Mouse (Mus musculus): ENCODE measurements at regions not wholly inside any gene's neighbourhood (a gene's known extent, or its start where the extent isn't known, plus 50 kb on each side); places are given as distances from the start of the nearest gene placed in this dataset.
"Not testable (repeated sequence)": the region's sequence is repeated elsewhere in the genome, so short reads cannot be mapped to it uniquely, and the experiment has no call there.

DNA sequence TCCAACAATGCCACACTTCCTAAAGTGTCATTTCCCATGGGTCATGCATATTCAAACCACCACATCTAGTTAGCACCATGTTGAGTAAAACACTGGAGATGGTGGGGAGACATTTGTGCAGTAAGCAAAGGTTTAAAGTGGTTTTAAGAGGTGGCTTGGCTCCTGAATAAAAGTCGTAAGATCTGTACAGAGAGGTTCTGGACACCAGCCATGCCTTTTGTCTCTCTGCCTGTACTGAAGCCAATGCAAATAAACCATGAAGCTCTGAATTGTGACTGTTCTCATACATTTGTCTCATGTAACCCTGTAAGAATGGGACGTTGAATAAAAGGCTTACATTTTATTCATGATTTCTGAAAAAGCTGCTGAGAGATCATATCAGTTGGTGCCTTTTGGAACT lies 202.1 kb upstream of the Thrb start:
- Histone ChIP-seq H3K4me3 (ENCODE audit: inconsistent target) (no peak overlapping the region), H3K27ac (no peak overlapping the region), H3K36me3 (ENCODE audit: inconsistent target) (no peaks in the 10 kb centered on the region), H3K79me2 (ENCODE audit: inconsistent target) (no peaks in the 10 kb centered on the region)
- WGBS (ENCODE audit: missing documents): 92% methylated on average over 2 of the region's 2 CpGs

DNA sequence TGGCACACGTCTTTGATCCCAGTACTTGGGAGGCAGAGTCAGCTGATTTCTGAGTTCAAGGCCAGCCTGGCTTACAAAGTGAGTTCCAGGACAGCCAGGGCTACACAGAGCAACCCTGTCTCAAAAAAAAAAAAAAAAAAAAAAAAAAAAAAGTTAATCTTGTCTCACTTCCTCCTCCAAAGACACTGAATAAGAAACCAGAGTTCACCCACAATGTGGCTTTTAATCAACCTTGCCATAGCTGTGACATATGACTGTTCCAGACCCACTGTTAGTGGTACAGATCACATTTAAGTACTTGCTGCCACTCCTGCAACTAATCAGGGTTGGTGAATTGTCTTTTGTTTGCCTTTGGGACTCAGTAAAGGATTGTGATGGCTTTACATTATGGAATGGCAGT lies 181.1 kb upstream of the Thrb start:
- no peak overlapping the region for H3K27ac ChIP-seq
- no peaks in the 10 kb centered on the region for H3K36me3 ChIP-seq (ENCODE audit: inconsistent target)
- H3K4me3 ChIP-seq (ENCODE audit: inconsistent target): no peak overlapping the region
- 100% methylated on average over 1 of the region's 1 CpGs for WGBS (ENCODE audit: missing documents)
- no peaks in the 10 kb centered on the region for H3K79me2 ChIP-seq (ENCODE audit: inconsistent target)

DNA sequence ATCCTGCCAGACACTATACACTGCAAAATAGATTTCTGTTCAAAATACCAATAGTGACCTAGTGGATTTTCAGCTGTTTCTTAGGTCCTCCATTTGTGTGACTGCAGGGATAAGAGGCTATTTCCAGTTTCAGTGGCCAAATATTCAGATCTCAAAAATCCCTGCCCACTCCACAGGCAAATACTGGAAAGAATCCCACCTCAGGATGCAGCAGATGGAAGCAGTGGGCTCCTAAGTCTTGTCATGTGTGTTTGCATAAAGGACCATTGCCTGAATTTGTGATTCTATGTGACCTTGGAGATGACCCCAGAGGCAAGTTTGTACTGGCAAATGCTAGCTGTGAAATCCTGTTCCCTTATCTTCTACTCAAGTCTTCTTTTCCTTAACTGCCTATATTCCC lies 175.2 kb upstream of the Thrb start:
- Histone ChIP-seq H3K4me3 (ENCODE audit: inconsistent target) (no peak overlapping the region), H3K27ac (no peak overlapping the region), H3K36me3 (ENCODE audit: inconsistent target) (no peaks in the 10 kb centered on the region), H3K79me2 (ENCODE audit: inconsistent target) (no peaks in the 10 kb centered on the region)

DNA sequence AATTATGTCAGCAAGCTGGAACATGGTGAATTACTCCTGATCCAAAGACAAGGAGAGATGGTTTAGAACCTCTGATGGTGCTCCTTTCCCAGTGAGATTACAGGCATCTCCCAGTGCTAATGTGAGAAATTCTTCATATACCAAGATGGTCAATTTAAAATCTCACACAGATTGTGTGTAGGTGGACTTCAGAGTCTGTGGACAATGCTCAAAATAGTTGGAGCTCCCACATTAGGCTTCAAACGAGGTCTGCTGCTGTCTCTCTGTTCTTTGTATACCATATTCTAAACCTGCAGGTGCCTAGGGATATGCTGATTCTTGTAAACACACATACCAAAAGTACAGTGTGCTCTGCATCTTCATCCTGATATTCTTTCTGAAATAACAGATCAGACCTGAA lies 146.3 kb upstream of the Thrb start:
- WGBS (ENCODE audit: missing documents): 58% methylated on average over 1 of the region's 1 CpGs
- H3K27ac ChIP-seq: no peak overlapping the region
- H3K4me3 ChIP-seq (ENCODE audit: inconsistent target): no peak overlapping the region
- H3K36me3 ChIP-seq (ENCODE audit: inconsistent target): no peaks in the 10 kb centered on the region
- H3K79me2 ChIP-seq (ENCODE audit: inconsistent target): no peaks in the 10 kb centered on the region

DNA sequence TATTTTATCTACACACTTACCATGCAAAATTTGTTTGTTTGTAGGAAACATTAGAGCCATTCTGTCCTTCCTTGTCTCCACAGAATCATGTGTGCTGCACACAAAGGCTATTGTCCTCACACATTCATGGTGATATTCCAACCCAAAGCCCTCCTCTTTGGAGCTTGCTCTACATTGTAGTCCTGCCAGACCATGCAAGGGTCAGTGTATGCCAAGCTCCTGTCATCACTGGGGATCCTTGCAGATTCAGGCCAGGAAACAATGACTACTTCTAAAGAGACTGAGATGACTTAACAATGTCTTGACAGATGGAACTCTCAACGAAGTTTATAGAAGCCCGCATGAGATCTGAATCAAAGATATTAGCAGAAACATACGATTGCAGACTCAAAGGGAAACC lies 137.4 kb upstream of the Thrb start:
- WGBS (ENCODE audit: missing documents): 84% methylated on average over 3 of the region's 3 CpGs
- H3K4me3 ChIP-seq (ENCODE audit: inconsistent target): no peak overlapping the region

DNA sequence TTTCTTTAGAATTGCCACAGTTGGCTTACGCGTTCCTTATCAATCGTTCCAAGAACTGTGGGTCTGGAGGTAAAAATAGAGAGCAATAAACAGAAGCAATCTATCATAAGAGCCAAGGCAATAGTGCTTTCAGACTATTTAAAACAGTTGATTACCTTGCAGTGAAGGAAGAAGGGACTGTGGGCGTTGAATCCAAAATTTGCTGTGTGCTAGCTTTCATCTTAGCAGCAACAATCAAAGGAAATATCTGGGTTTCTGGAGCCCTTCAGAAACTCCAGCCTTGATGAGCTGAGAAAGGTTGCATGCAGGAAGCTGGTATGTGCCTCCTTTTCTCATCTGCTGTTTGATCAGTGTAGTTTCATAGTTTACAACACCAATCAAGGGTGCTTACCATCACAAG lies 136.1 kb upstream of the Thrb start:
- H3K36me3 ChIP-seq (ENCODE audit: inconsistent target): no peaks in the 10 kb centered on the region
- 98% methylated on average over 4 of the region's 4 CpGs for WGBS (ENCODE audit: missing documents)
- no peak overlapping the region for H3K4me3 ChIP-seq (ENCODE audit: inconsistent target)
- no peaks in the 10 kb centered on the region for H3K79me2 ChIP-seq (ENCODE audit: inconsistent target)
- no peak overlapping the region for H3K27ac ChIP-seq

More for the DNA sequence above, 137.4 kb upstream of the Thrb start:
- no peaks in the 10 kb centered on the region for H3K36me3 ChIP-seq (ENCODE audit: inconsistent target)
- no peak overlapping the region for H3K27ac ChIP-seq
- no peaks in the 10 kb centered on the region for H3K79me2 ChIP-seq (ENCODE audit: inconsistent target)

DNA sequence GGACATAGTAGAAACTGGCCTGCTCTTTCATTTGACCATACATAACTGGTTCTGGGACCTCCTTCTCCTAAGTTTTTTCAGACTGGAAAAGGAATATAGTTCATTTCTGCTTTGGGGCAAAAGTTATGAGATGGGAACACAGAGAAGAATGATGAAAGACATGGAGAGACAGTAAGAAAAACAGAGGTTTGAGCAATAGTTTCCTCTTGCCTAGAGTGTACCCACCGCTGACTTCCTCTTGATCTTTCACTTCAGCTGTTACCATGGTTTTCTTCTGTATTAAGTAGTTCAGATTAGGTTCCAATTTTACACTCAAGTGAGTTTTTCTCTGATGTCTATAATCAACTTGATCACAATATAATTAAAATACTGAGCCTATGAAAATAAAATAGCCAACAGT lies 120.7 kb upstream of the Thrb start:
- 7% methylated on average over 1 of the region's 1 CpGs for WGBS (ENCODE audit: missing documents)
- Histone ChIP-seq H3K79me2 (ENCODE audit: inconsistent target) (no peaks in the 10 kb centered on the region), H3K27ac (no peak overlapping the region), H3K4me3 (ENCODE audit: inconsistent target) (no peak overlapping the region), H3K36me3 (ENCODE audit: inconsistent target) (no peaks in the 10 kb centered on the region)

DNA sequence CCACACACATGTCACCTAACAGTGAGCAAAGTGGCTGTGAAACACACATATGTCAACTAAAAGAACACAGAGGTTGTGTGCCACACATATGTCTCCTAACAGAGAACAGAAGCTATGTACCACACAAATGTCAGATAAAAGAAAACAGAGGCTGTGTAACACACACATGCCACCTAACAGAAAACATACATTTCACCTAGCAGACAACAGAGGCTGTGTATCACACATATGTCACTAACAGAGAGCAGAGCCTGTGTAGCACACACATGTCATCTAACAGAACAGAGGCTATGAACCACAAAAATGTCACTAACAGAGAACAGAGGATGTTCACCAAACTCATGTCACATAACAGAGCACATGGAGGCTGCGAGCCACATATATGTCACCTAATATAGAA lies 103.6 kb upstream of the Thrb start:
- WGBS (ENCODE audit: missing documents): 96% methylated on average over 1 of the region's 1 CpGs
- Histone ChIP-seq H3K27ac (no peak overlapping the region), H3K4me3 (ENCODE audit: inconsistent target) (no peak overlapping the region), H3K36me3 (ENCODE audit: inconsistent target) (no peaks in the 10 kb centered on the region), H3K79me2 (ENCODE audit: inconsistent target) (no peaks in the 10 kb centered on the region)

DNA sequence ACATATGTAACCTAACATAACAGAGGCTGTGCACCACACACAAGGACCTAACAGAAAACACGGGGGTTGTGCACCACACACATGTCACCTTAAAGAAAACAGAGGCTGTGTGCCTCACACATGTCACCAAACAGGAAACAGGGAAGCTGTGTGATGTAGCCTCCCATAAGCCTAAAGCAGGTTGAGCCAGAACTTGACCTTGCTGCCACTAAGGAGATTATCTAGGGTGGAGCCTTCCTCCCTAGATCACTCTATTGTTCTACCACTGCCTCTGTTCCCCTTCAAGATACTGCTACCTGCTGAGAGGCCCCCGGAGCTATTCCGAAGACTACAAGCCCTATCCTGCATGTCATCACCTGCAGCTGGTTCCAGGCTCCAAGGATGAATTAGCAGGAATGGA lies 100.1 kb upstream of the Thrb start:
- 61% methylated on average over 3 of the region's 3 CpGs for WGBS (ENCODE audit: missing documents)
- H3K79me2 ChIP-seq (ENCODE audit: inconsistent target); H3K4me3 ChIP-seq (ENCODE audit: inconsistent target); H3K36me3 ChIP-seq (ENCODE audit: inconsistent target); H3K27ac ChIP-seq: not testable (repeated sequence)

DNA sequence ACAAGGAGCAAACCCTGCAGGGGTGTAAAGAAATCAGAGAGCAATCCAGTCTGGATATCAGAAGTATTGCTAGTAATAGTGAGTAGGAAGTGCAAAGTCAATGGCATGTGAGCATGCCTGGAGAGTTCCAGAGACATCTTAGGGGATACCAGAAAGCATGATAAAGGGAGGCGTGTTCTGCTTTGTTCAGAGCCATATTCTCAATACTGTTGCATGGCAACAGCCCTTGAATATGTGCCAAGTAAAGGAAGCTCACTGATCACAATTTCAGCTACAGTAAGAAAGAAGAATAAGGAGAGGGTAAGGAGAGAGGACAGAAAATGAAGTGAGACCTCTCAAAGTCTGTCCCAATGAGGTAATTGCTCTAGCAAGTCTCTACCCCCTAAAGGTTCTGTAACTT lies 92.1 kb upstream of the Thrb start:
- H3K79me2 ChIP-seq (ENCODE audit: inconsistent target): no peaks in the 10 kb centered on the region
- H3K36me3 ChIP-seq (ENCODE audit: inconsistent target): no peaks in the 10 kb centered on the region
- WGBS (ENCODE audit: missing documents): 75% methylated on average over 1 of the region's 1 CpGs
- H3K4me3 ChIP-seq (ENCODE audit: inconsistent target): no peak overlapping the region
- no peak overlapping the region for H3K27ac ChIP-seq

DNA sequence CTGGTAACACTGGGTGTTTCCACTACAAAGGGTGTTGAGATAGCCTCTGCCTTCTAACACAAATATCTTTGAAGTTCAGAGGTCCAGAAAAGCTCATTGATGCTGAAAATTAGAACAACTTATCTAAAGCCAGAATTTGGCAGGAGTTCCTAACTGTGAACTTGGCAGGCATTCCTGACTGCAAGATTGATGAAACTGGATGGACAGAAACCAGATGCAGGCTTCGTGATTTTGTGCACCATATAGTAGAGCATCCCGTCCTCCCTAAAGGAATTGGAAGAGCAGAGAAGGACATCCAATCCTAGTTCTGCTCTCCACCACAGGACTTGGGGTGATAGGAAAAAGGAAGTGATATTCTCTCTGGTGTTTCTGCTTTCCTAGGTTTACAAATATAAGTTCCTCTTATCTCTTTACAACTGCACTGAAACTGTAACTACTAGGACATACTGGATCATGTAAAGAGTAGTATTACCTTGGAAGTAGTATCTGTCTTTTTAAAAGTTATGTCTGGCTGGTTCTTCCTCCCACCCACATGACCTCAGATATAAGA lies 90.9 kb upstream of the Thrb start:
- no peak overlapping the region for H3K27ac ChIP-seq
- H3K36me3 ChIP-seq (ENCODE audit: inconsistent target): no peaks in the 10 kb centered on the region
- 84% methylated on average over 2 of the region's 2 CpGs for WGBS (ENCODE audit: missing documents)
- H3K4me3 ChIP-seq (ENCODE audit: inconsistent target): no peak overlapping the region
- H3K79me2 ChIP-seq (ENCODE audit: inconsistent target): no peaks in the 10 kb centered on the region

DNA sequence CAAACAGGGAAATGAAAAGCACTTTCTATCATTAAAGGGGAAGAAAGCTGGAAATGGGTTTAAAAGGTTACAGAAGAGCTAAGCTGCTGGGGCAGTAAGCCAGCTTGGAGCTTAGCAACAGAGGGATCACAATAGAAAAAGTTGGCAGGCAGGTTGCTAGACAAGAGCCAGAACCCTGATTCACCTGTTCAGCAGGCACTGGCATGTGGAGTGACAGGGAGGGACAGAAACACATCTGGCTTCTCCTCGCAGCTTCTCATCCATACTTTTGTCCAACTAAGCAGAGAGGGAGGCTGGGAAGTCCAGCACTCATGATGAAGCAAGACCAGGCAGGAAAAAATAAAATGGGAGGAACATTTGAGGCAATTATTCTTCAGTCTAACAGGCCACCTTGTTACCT lies 81.3 kb upstream of the Thrb start:
- WGBS (ENCODE audit: missing documents): 86% methylated on average over 1 of the region's 1 CpGs
- Histone ChIP-seq H3K79me2 (ENCODE audit: inconsistent target) (no peaks in the 10 kb centered on the region), H3K4me3 (ENCODE audit: inconsistent target) (no peak overlapping the region)

DNA sequence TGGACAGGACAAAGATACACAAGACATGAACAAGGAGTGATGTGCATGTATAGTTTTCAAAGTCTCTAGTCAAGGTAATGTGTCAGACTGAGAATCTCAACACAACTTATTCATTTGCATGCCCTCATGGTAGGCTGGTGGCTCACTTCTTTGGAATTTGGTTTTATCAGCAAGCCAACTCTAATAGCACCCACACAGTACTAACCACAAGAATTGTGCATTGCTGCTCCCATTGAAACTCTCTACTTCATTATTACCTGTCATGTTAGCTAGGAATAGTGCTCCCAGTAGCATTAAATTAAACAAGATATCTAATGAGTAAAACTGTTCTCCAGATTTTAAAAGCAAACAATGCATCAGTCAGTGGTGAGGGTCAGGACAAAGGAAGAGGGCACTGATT lies 70.5 kb upstream of the Thrb start:
- Histone ChIP-seq H3K27ac (no peak overlapping the region), H3K79me2 (ENCODE audit: inconsistent target) (no peaks in the 10 kb centered on the region), H3K36me3 (ENCODE audit: inconsistent target) (no peaks in the 10 kb centered on the region), H3K4me3 (ENCODE audit: inconsistent target) (no peak overlapping the region)

More for the DNA sequence above, 81.3 kb upstream of the Thrb start:
- no peak overlapping the region for H3K27ac ChIP-seq
- no peaks in the 10 kb centered on the region for H3K36me3 ChIP-seq (ENCODE audit: inconsistent target)

DNA sequence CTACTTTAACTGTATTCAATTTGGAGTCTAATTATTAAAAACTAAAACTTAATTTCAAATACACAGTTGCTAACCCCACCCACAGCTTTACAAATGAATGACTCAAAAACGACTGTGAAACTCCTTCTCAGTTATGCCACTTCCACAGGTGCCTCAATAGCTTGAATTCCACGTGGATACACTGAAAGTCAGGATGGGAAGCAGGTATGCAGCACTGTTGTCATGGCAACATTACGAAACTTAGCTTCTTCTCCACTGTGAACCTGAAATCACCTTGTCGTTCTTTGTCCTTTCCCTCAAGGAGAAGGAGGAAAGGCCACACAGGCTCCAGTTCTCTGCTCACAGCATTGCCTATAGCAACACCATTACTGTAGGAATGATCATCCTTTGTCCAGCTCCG lies 60.5 kb upstream of the Thrb start:
- 75% methylated on average over 5 of the region's 5 CpGs for WGBS (ENCODE audit: missing documents)
- no peaks in the 10 kb centered on the region for H3K79me2 ChIP-seq (ENCODE audit: inconsistent target)

DNA sequence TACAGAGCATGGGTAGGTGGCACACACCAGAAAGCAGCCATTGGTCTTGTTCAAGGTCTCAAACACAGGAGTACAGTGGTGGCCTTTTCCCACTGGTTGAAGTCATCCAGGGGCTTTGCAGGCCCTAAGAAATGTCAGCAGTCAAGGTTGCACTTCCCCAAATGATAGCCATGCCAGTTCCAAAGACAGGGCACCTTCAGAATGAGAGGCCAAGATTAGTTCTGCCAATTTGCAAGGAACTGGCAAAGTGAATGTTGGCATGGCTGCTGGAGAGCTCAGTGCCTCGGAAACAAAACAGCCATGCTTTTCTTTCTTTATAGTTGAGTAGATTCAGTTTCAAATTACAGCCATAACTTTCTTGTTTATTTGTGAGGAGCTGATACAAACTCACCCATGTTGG lies 57.7 kb upstream of the Thrb start:
- no peak overlapping the region for H3K4me3 ChIP-seq (ENCODE audit: inconsistent target)
- WGBS (ENCODE audit: missing documents): 82% methylated on average over 1 of the region's 1 CpGs
- no peaks in the 10 kb centered on the region for H3K36me3 ChIP-seq (ENCODE audit: inconsistent target)
- no peak overlapping the region for H3K27ac ChIP-seq
- no peaks in the 10 kb centered on the region for H3K79me2 ChIP-seq (ENCODE audit: inconsistent target)

More for the DNA sequence above, 60.5 kb upstream of the Thrb start:
- H3K36me3 ChIP-seq (ENCODE audit: inconsistent target): no peaks in the 10 kb centered on the region
- no peak overlapping the region for H3K27ac ChIP-seq
- H3K4me3 ChIP-seq (ENCODE audit: inconsistent target): no peak overlapping the region

DNA sequence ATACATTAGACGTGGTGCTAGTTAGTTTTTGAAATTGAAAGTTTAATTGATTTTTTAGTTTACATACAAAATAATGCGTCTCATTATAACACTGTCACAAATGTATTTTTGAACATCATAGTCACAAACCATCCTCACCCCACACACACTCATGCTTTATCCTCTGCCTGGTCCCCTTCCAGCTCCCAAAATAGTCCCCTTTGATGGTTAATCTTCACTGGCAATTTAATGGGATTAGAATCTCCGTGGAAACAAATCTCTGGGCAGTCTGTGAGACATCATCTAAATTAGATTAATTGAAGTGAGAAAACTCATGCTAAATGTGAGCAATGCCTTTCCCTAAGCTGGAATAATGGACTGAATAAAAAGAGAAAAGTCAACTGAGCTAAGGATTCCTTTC lies 54.0 kb upstream of the Thrb start:
- WGBS (ENCODE audit: missing documents): 91% methylated on average over 3 of the region's 3 CpGs
- no peaks in the 10 kb centered on the region for H3K36me3 ChIP-seq (ENCODE audit: inconsistent target)
- H3K79me2 ChIP-seq (ENCODE audit: inconsistent target): no peaks in the 10 kb centered on the region
- no peak overlapping the region for H3K27ac ChIP-seq
- no peak overlapping the region for H3K4me3 ChIP-seq (ENCODE audit: inconsistent target)
